Mouse (Mus musculus): ENCODE data around the gene Ucma. TPM values are rescaled to one million over a fixed set of nuclear protein-coding genes. Genes with fewer than 3 reads are reported as not detected.

Gene Ucma
- polyA plus RNA-seq, 1 experiment from 2014 or later, result 0.49 TPM

DNA sequence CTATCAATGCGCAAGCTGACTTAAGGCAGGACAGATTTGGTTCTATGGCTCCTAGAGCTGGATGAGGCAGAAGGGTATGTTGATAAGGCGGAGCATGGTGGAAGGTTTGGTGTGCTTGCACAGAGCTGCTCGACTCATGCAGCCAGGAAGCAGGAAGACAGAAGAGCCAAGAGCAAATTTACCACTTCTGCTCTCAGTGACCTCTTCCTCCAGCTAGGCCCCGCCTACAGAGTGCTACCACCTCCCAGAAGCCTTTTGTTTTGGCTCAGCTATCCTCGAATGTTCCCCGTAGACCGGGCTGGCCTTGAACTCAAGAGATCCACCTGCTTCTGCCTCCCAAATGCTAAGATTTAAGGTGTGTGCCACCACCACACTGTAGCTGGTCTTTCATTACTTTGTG, 38.7 kb downstream of the Ucma start:
- Histone ChIP-seq H3K27ac (ENCODE audit: low read length) (no peak overlapping the region), H3K27me3 (ENCODE audit: control insufficient read depth, insufficient read depth, low read length) (no peaks in the 10 kb centered on the region), H3K4me1 (ENCODE audit: control insufficient read depth, insufficient read depth, low read length) (peaks cover 10% of the 10 kb centered on the region), H3K36me3 (ENCODE audit: control insufficient read depth, insufficient read depth) (no peaks in the 10 kb centered on the region), H3K4me2 (ENCODE audit: low read depth, low read length) (no peak overlapping the region), H3K9ac (ENCODE audit: low read length) (no peak overlapping the region), H3K9me3 (replicated peaks; ENCODE audit: control insufficient read depth, low read length) (no peaks in the 10 kb centered on the region), H3K4me3 (ENCODE audit: low read length) (no peak overlapping the region)
- ATAC-seq (replicated peaks; ENCODE audit: extremely low read depth, insufficient read depth, low FRiP score), result no peak
- WGBS, result 68% methylated on average over 7 of the region's 7 CpGs

DNA sequence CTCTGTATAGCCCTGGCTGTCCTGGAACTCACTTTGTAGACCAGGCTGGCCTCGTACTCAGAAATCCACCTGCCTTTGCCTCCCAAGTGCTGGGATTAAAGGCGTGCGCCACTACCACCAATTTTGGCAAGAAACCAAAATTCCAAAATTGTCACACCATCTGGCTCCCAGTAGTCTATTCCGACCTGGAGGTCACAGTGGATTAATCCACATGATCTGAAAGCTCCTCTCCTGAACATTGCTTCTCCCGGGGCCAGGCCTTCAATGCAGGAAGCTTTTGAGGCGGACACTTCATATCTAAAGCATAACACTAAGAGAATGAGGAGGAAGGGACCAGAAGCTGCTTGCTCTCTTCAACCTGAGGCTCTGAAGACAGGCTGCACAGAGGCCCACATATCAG, 39.6 kb downstream of the Ucma start:
- 79% methylated on average over 6 of the region's 6 CpGs for WGBS
- H3K27me3 ChIP-seq (ENCODE audit: control insufficient read depth, insufficient read depth, low read length), result no peaks in the 10 kb centered on the region

DNA sequence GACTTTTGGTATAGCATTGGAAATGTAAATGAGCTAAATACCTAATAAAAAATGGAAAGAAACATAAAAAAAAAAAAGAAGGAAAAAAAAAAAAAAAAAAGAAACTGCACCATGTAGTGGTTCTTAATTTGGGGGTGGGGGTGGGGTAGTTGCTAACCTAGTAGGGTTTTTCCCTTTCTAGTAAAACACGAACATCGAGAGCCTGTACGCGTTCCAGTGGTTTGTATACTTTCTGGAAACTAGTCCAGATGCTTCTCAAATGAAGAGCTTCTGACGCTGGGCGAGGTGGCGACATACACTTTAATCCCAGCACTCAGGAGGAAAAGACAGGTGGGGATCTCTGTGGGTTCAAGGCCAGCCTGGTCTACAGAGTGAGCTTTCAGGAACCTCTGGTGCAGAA, 41.0 kb downstream of the Ucma start:
- H3K9ac ChIP-seq (ENCODE audit: low read length), result no peak overlapping the region
- H3K27ac ChIP-seq (ENCODE audit: low read length), result no peak overlapping the region
- 88% methylated on average over 7 of the region's 7 CpGs for WGBS
- H3K4me3 ChIP-seq (ENCODE audit: low read length), result no peak overlapping the region
- peaks cover 2% of the 10 kb centered on the region; the same call in 1 of the 2 replicates for H3K4me1 ChIP-seq (ENCODE audit: control insufficient read depth, insufficient read depth, low read length)
- H3K9me3 ChIP-seq (replicated peaks; ENCODE audit: control insufficient read depth, low read length), result no peaks in the 10 kb centered on the region
- no peak for ATAC-seq (replicated peaks; ENCODE audit: extremely low read depth, insufficient read depth, low FRiP score)
- H3K27me3 ChIP-seq (ENCODE audit: control insufficient read depth, insufficient read depth, low read length), result no peaks in the 10 kb centered on the region
- H3K36me3 ChIP-seq (ENCODE audit: control insufficient read depth, insufficient read depth), result no peaks in the 10 kb centered on the region
- no peak overlapping the region for H3K4me2 ChIP-seq (ENCODE audit: low read depth, low read length)

More for the DNA sequence above, 39.6 kb downstream of the Ucma start:
- peaks cover 10% of the 10 kb centered on the region for H3K4me1 ChIP-seq (ENCODE audit: control insufficient read depth, insufficient read depth, low read length)
- H3K36me3 ChIP-seq (ENCODE audit: control insufficient read depth, insufficient read depth), result no peaks in the 10 kb centered on the region
- ATAC-seq (replicated peaks; ENCODE audit: extremely low read depth, insufficient read depth, low FRiP score), result no peak
- H3K9ac ChIP-seq (ENCODE audit: low read length), result no peak overlapping the region
- H3K9me3 ChIP-seq (replicated peaks; ENCODE audit: control insufficient read depth, low read length), result no peaks in the 10 kb centered on the region
- H3K27ac ChIP-seq (ENCODE audit: low read length), result no peak overlapping the region
- no peak overlapping the region for H3K4me3 ChIP-seq (ENCODE audit: low read length)
- no peak overlapping the region for H3K4me2 ChIP-seq (ENCODE audit: low read depth, low read length)

GRCm38 (mm10) chr2:5019708-5020107, 43.8 kb downstream of the Ucma start:
- Histone ChIP-seq H3K27ac (ENCODE audit: low read length) (no peak overlapping the region), H3K36me3 (ENCODE audit: control insufficient read depth, insufficient read depth) (no peaks in the 10 kb centered on the region), H3K4me2 (ENCODE audit: low read depth, low read length) (no peak overlapping the region), H3K9ac (ENCODE audit: low read length) (no peak overlapping the region), H3K4me1 (ENCODE audit: control insufficient read depth, insufficient read depth, low read length) (no peaks in the 10 kb centered on the region), H3K9me3 (replicated peaks; ENCODE audit: control insufficient read depth, low read length) (no peaks in the 10 kb centered on the region), H3K27me3 (ENCODE audit: control insufficient read depth, insufficient read depth, low read length) (no peaks in the 10 kb centered on the region), H3K4me3 (ENCODE audit: low read length) (no peak overlapping the region)
- 68% methylated on average over 1 of the region's 1 CpGs for WGBS
- no peak for ATAC-seq (replicated peaks; ENCODE audit: extremely low read depth, insufficient read depth, low FRiP score)

DNA sequence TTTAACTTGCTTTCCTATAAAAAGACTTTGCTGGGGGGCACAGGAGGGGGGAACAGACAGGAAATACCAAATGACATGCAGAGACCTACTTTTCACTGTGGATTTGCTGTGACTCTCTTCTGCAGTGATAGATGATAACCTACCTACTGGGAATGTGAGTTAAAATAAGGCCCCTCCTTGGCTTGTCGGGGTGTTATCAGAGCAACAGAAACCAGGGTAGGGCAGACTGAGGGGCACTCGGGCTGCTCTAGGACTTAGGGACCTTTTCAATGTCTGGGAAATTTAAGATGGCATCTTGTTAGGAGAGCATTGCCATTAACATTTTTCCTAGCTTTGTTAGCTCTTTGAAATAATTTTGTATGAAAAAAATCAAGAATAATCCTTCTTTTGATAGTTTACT, 47.4 kb downstream of the Ucma start:
- ATAC-seq (replicated peaks; ENCODE audit: extremely low read depth, insufficient read depth, low FRiP score), result no peak
- 26% methylated on average over 2 of the region's 2 CpGs for WGBS

DNA sequence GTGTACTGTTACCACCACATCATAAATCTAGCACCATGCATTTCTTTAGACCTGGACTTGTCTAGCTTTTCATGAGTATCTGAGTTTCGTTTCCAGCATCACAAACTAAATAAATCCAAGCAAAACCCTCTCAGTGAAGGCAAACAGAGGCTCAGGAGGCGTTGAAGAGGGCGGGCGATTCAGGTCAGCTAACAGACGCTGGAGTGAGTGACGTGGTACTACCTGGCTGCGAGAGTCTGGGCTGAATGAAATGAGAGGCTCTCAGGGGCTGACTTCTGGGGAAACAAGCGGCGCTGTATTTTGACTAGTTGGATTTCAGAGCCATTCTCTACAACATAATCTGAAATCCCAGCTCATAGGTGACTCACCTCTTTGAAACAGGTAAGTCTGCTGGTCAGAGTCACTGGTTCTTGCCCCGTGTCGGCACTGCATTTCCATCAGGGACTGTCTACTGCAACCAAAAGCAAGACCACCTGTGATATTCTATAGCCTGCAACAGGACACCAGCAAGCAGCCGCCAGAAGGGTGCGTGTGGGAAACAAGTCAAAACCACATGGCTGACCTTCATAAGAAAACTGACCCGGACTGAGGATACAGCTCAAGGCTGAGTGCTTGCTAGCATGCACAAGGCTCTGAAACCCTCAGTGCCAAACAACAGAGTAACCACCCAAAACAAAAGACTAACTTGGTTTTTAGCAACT, 47.9 kb downstream of the Ucma start:
- Histone ChIP-seq H3K4me3 (ENCODE audit: low read length) (no peak overlapping the region), H3K9me3 (replicated peaks; ENCODE audit: control insufficient read depth, low read length) (no peaks in the 10 kb centered on the region), H3K27ac (ENCODE audit: low read length) (no peak overlapping the region), H3K4me1 (ENCODE audit: control insufficient read depth, insufficient read depth, low read length) (peaks cover 5% of the 10 kb centered on the region), H3K36me3 (ENCODE audit: control insufficient read depth, insufficient read depth) (no peaks in the 10 kb centered on the region), H3K4me2 (ENCODE audit: low read depth, low read length) (no peak overlapping the region), H3K9ac (ENCODE audit: low read length) (no peak overlapping the region), H3K27me3 (ENCODE audit: control insufficient read depth, insufficient read depth, low read length) (no peaks in the 10 kb centered on the region)
- ATAC-seq (replicated peaks; ENCODE audit: extremely low read depth, insufficient read depth, low FRiP score), result no peak
- 76% methylated on average over 14 of the region's 14 CpGs for WGBS

More for the DNA sequence above, 47.4 kb downstream of the Ucma start:
- Histone ChIP-seq H3K4me2 (ENCODE audit: low read depth, low read length) (no peak overlapping the region), H3K27me3 (ENCODE audit: control insufficient read depth, insufficient read depth, low read length) (no peaks in the 10 kb centered on the region), H3K9ac (ENCODE audit: low read length) (no peak overlapping the region), H3K27ac (ENCODE audit: low read length) (no peak overlapping the region), H3K4me1 (ENCODE audit: control insufficient read depth, insufficient read depth, low read length) (peaks cover 3% of the 10 kb centered on the region), H3K4me3 (ENCODE audit: low read length) (no peak overlapping the region), H3K36me3 (ENCODE audit: control insufficient read depth, insufficient read depth) (no peaks in the 10 kb centered on the region), H3K9me3 (replicated peaks; ENCODE audit: control insufficient read depth, low read length) (no peaks in the 10 kb centered on the region)

DNA sequence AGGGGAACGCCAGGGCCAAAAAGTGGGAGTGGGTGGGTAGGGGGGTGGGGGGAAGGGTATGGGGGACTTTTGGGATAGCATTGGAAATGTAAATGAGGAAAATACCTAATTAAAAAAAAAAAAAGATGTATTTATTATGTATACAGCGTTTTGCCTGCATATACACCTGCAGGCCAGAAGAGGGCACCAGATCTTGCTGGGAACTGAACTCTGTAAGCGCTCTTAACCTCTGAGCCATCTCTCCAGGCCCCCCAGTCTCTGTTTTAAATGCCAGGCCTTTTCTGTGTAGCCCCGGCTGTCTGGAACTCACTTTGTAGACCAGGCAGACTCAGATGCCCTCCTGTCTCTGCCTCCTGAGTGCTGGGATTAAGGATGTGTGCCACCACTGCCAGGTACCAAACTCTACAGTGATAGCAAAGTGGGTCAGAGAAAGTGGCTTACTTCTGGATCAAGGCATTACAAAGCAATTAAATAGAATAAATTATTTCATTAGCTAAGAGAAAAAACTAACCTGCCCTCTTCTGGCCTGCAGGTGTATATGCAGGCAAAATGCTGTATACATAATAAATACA, 49.3 kb downstream of the Ucma start:
- H3K9me3 ChIP-seq (replicated peaks; ENCODE audit: control insufficient read depth, low read length), result no peaks in the 10 kb centered on the region
- H3K27ac ChIP-seq (ENCODE audit: low read length), result no peak overlapping the region
- no peaks in the 10 kb centered on the region for H3K36me3 ChIP-seq (ENCODE audit: control insufficient read depth, insufficient read depth)
- H3K4me2 ChIP-seq (ENCODE audit: low read depth, low read length), result no peak overlapping the region
- H3K27me3 ChIP-seq (ENCODE audit: control insufficient read depth, insufficient read depth, low read length), result no peaks in the 10 kb centered on the region
- H3K4me1 ChIP-seq (ENCODE audit: control insufficient read depth, insufficient read depth, low read length), result peaks cover 5% of the 10 kb centered on the region
- H3K4me3 ChIP-seq (ENCODE audit: low read length), result no peak overlapping the region
- no peak for ATAC-seq (replicated peaks; ENCODE audit: extremely low read depth, insufficient read depth, low FRiP score)
- H3K9ac ChIP-seq (ENCODE audit: low read length), result no peak overlapping the region
- 52% methylated on average over 3 of the region's 4 CpGs for WGBS

DNA sequence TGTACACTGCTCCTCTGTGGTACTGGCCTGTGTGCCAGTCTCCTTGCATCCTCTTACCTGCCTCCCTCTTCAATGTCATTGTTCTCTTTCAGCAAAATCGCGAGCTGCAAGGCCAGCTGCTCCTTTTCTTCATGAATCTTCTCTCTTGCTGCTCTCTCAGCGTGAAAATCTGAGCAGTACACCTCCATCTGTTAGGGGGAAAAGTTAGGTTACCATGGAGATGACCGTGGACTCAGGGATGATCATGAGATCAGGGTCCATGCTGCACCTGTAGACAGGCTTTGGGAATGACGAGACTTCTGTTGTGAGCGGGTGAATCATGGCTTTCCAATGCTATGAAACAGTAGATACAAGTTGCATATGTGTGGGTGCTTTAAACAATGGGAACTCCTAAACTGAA, 51.1 kb downstream of the Ucma start:
- no peak overlapping the region for H3K4me3 ChIP-seq (ENCODE audit: low read length)
- no peaks in the 10 kb centered on the region for H3K9me3 ChIP-seq (replicated peaks; ENCODE audit: control insufficient read depth, low read length)
- no peaks in the 10 kb centered on the region; the same call in 1 of the 2 replicates for H3K36me3 ChIP-seq (ENCODE audit: control insufficient read depth, insufficient read depth)
- peaks cover 5% of the 10 kb centered on the region for H3K4me1 ChIP-seq (ENCODE audit: control insufficient read depth, insufficient read depth, low read length)
- no peak overlapping the region for H3K27ac ChIP-seq (ENCODE audit: low read length)
- no peak overlapping the region for H3K4me2 ChIP-seq (ENCODE audit: low read depth, low read length)
- no peak for ATAC-seq (replicated peaks; ENCODE audit: extremely low read depth, insufficient read depth, low FRiP score)
- 83% methylated on average over 6 of the region's 6 CpGs for WGBS
- no peaks in the 10 kb centered on the region for H3K27me3 ChIP-seq (ENCODE audit: control insufficient read depth, insufficient read depth, low read length)
- no peak overlapping the region for H3K9ac ChIP-seq (ENCODE audit: low read length)

- no peak overlapping the region for H3K4me2 ChIP-seq (ENCODE audit: low read depth, low read length)
- no peaks in the 10 kb centered on the region for H3K27me3 ChIP-seq (ENCODE audit: control insufficient read depth, insufficient read depth, low read length)
- WGBS, result 55% methylated on average over 7 of the region's 7 CpGs
- no peak for ATAC-seq (replicated peaks; ENCODE audit: extremely low read depth, insufficient read depth, low FRiP score)
- H3K4me1 ChIP-seq (ENCODE audit: control insufficient read depth, insufficient read depth, low read length), result peaks cover 5% of the 10 kb centered on the region
- no peaks in the 10 kb centered on the region for H3K9me3 ChIP-seq (replicated peaks; ENCODE audit: control insufficient read depth, low read length)
- H3K27ac ChIP-seq (ENCODE audit: low read length), result no peak overlapping the region
- no peaks in the 10 kb centered on the region; the same call in 1 of the 2 replicates for H3K36me3 ChIP-seq (ENCODE audit: control insufficient read depth, insufficient read depth)
- H3K9ac ChIP-seq (ENCODE audit: low read length), result no peak overlapping the region
- no peak overlapping the region for H3K4me3 ChIP-seq (ENCODE audit: low read length)
Observed at GRCm38 (mm10) chr2:5028047-5028446, 52.1 kb downstream of the Ucma start.

Data from heart, embryonic 16.5 days (tissue).